Mouse (Mus musculus): ENCODE data around the gene Ift43. TPM values are rescaled to one million over a fixed set of nuclear protein-coding genes. Genes with fewer than 3 reads are reported as not detected.

Ift43 gene
- polyA plus RNA-seq, 1 experiment from 2014 or later = 73.7 TPM

- no peaks in the 10 kb centered on the region for H3K27me3 ChIP-seq (replicated peaks)
- no peak for ATAC-seq
- H3K36me3 ChIP-seq = no peaks in the 10 kb centered on the region
- no peaks in the 10 kb centered on the region for H3K9me3 ChIP-seq
- H3K9ac ChIP-seq = no peak overlapping the region; the same call in 1 of the 2 replicates
- no peak overlapping the region for H3K4me3 ChIP-seq (replicated peaks)
- H3K4me1 ChIP-seq (replicated peaks) = peaks cover 16% of the 10 kb centered on the region
- WGBS = 90% methylated on average over 5 of the region's 5 CpGs
- no peak overlapping the region for H3K27ac ChIP-seq
- no peak overlapping the region for H3K4me2 ChIP-seq (replicated peaks)
Measured at GRCm38 (mm10) chr12:86161942-86162341, 79.6 kb downstream of the Ift43 start.

- WGBS = 43% methylated on average over 12 of the region's 12 CpGs
- Histone ChIP-seq H3K4me3 (replicated peaks) (no peak overlapping the region), H3K27ac (no peak overlapping the region), H3K9me3 (no peaks in the 10 kb centered on the region), H3K4me2 (replicated peaks) (no peak overlapping the region), H3K27me3 (replicated peaks) (no peaks in the 10 kb centered on the region), H3K36me3 (no peaks in the 10 kb centered on the region), H3K4me1 (replicated peaks) (peaks cover 15% of the 10 kb centered on the region), H3K9ac (no peak overlapping the region)
- no peak for ATAC-seq
Measured at GRCm38 (mm10) chr12:86162890-86163816, 80.8 kb downstream of the Ift43 start.

GRCm38 (mm10) chr12:86166244-86166643 is 83.9 kb downstream of the Ift43 start:
- ATAC-seq = no peak
- H3K36me3 ChIP-seq = no peaks in the 10 kb centered on the region
- no peak overlapping the region for H3K4me2 ChIP-seq (replicated peaks)
- no peak overlapping the region for H3K9ac ChIP-seq
- H3K27ac ChIP-seq = no peak overlapping the region
- no peaks in the 10 kb centered on the region for H3K9me3 ChIP-seq
- 64% methylated on average over 2 of the region's 2 CpGs for WGBS
- H3K4me3 ChIP-seq (replicated peaks) = no peak overlapping the region
- peaks cover 7% of the 10 kb centered on the region; the same call in 1 of the 2 replicates for H3K4me1 ChIP-seq (replicated peaks)
- H3K27me3 ChIP-seq (replicated peaks) = no peaks in the 10 kb centered on the region

- Histone ChIP-seq H3K27ac (no peak overlapping the region), H3K27me3 (replicated peaks) (no peaks in the 10 kb centered on the region), H3K4me3 (replicated peaks) (no peak overlapping the region), H3K36me3 (no peaks in the 10 kb centered on the region), H3K9ac (no peak overlapping the region), H3K4me2 (replicated peaks) (no peak overlapping the region), H3K9me3 (no peaks in the 10 kb centered on the region), H3K4me1 (replicated peaks) (peaks cover 7% of the 10 kb centered on the region; the same call in 1 of the 2 replicates)
- 53% methylated on average over 9 of the region's 9 CpGs for WGBS
- ATAC-seq = 0 out of 2 replicates have a peak, but pooled peaks have one; percentile 23
Measured at GRCm38 (mm10) chr12:86167075-86167474, 84.7 kb downstream of the Ift43 start.

GRCm38 (mm10) chr12:86168712-86169111 is 86.4 kb downstream of the Ift43 start:
- Histone ChIP-seq H3K27ac (no peak overlapping the region), H3K36me3 (no peaks in the 10 kb centered on the region), H3K9me3 (no peaks in the 10 kb centered on the region), H3K4me3 (replicated peaks) (no peak overlapping the region), H3K27me3 (replicated peaks) (no peaks in the 10 kb centered on the region), H3K4me2 (replicated peaks) (no peak overlapping the region), H3K9ac (no peak overlapping the region), H3K4me1 (replicated peaks) (peaks cover 7% of the 10 kb centered on the region; the same call in 1 of the 2 replicates)
- no peak for ATAC-seq
- 33% methylated on average over 1 of the region's 1 CpGs for WGBS

- H3K4me1 ChIP-seq (replicated peaks) = peaks cover 7% of the 10 kb centered on the region; the same call in 1 of the 2 replicates
- 71% methylated on average over 5 of the region's 5 CpGs for WGBS
- H3K9me3 ChIP-seq = no peaks in the 10 kb centered on the region
- no peak overlapping the region for H3K4me2 ChIP-seq (replicated peaks)
- H3K36me3 ChIP-seq = no peaks in the 10 kb centered on the region
- no peaks in the 10 kb centered on the region for H3K27me3 ChIP-seq (replicated peaks)
- H3K9ac ChIP-seq = no peak overlapping the region
- ATAC-seq = no peak
- no peak overlapping the region for H3K27ac ChIP-seq
- H3K4me3 ChIP-seq (replicated peaks) = no peak overlapping the region
Measured at GRCm38 (mm10) chr12:86169195-86169594, 86.9 kb downstream of the Ift43 start.

- Histone ChIP-seq H3K4me3 (replicated peaks) (no peak overlapping the region), H3K27ac (no peak overlapping the region), H3K9me3 (no peaks in the 10 kb centered on the region), H3K9ac (no peak overlapping the region), H3K4me2 (replicated peaks) (no peak overlapping the region), H3K27me3 (replicated peaks) (no peaks in the 10 kb centered on the region), H3K36me3 (no peaks in the 10 kb centered on the region), H3K4me1 (replicated peaks) (no peaks in the 10 kb centered on the region)
- no peak for ATAC-seq
- WGBS = 57% methylated on average over 6 of the region's 6 CpGs
Measured at GRCm38 (mm10) chr12:86173314-86173713, 91.0 kb downstream of the Ift43 start.

- Histone ChIP-seq H3K4me2 (replicated peaks) (no peak overlapping the region), H3K9ac (no peak overlapping the region), H3K27me3 (replicated peaks) (no peaks in the 10 kb centered on the region), H3K27ac (no peak overlapping the region), H3K4me3 (replicated peaks) (no peak overlapping the region), H3K9me3 (no peaks in the 10 kb centered on the region), H3K36me3 (no peaks in the 10 kb centered on the region), H3K4me1 (replicated peaks) (no peaks in the 10 kb centered on the region)
- WGBS = 77% methylated on average over 12 of the region's 12 CpGs
- ATAC-seq = no peak
Measured at GRCm38 (mm10) chr12:86174369-86174768, 92.0 kb downstream of the Ift43 start.

- no peaks in the 10 kb centered on the region for H3K9me3 ChIP-seq
- H3K27me3 ChIP-seq (replicated peaks) = no peaks in the 10 kb centered on the region
- no peak overlapping the region for H3K27ac ChIP-seq
- H3K4me2 ChIP-seq (replicated peaks) = no peak overlapping the region
- no peaks in the 10 kb centered on the region for H3K36me3 ChIP-seq
- no peak overlapping the region for H3K4me3 ChIP-seq (replicated peaks)
- no peak overlapping the region for H3K9ac ChIP-seq
- no peak for ATAC-seq
- no peaks in the 10 kb centered on the region for H3K4me1 ChIP-seq (replicated peaks)
- WGBS = 19% methylated on average over 12 of the region's 12 CpGs
Measured at GRCm38 (mm10) chr12:86175476-86175942, 93.2 kb downstream of the Ift43 start.

GRCm38 (mm10) chr12:86176675-86177339 is 94.5 kb downstream of the Ift43 start:
- no peak for ATAC-seq
- Histone ChIP-seq H3K9me3 (no peaks in the 10 kb centered on the region), H3K4me3 (replicated peaks) (no peak overlapping the region), H3K4me2 (replicated peaks) (no peak overlapping the region), H3K4me1 (replicated peaks) (no peaks in the 10 kb centered on the region), H3K27me3 (replicated peaks) (no peaks in the 10 kb centered on the region), H3K9ac (no peak overlapping the region), H3K36me3 (no peaks in the 10 kb centered on the region), H3K27ac (no peak overlapping the region)
- 68% methylated on average over 11 of the region's 11 CpGs for WGBS

GRCm38 (mm10) chr12:86179266-86179665 is 96.9 kb downstream of the Ift43 start:
- Histone ChIP-seq H3K36me3 (no peaks in the 10 kb centered on the region), H3K4me2 (replicated peaks) (no peak overlapping the region), H3K9ac (no peak overlapping the region), H3K27me3 (replicated peaks) (peaks cover 3% of the 10 kb centered on the region; the same call in 1 of the 2 replicates), H3K27ac (no peak overlapping the region), H3K9me3 (no peaks in the 10 kb centered on the region), H3K4me1 (replicated peaks) (no peaks in the 10 kb centered on the region), H3K4me3 (replicated peaks) (no peak overlapping the region)
- ATAC-seq = no peak
- WGBS = 52% methylated on average over 7 of the region's 7 CpGs

GRCm38 (mm10) chr12:86181320-86181751 is 99.0 kb downstream of the Ift43 start:
- WGBS = 26% methylated on average over 8 of the region's 8 CpGs
- H3K9me3 ChIP-seq = no peaks in the 10 kb centered on the region
- no peak overlapping the region for H3K9ac ChIP-seq
- no peaks in the 10 kb centered on the region for H3K36me3 ChIP-seq
- H3K4me1 ChIP-seq (replicated peaks) = no peaks in the 10 kb centered on the region
- H3K27me3 ChIP-seq (replicated peaks) = peaks cover 3% of the 10 kb centered on the region; the same call in 1 of the 2 replicates
- H3K27ac ChIP-seq = no peak overlapping the region
- H3K4me3 ChIP-seq (replicated peaks) = no peak overlapping the region
- ATAC-seq = no peak
- no peak overlapping the region for H3K4me2 ChIP-seq (replicated peaks)

Measured in intestine, embryonic 15.5 days (tissue).